Mouse (Mus musculus) left cerebral cortex, postnatal 14 days (tissue): Measurements from ENCODE around the gene Sept4. TPM values are rescaled to one million over a fixed set of nuclear protein-coding genes. Genes with fewer than 3 reads are reported as not detected.

ENCODE experiments used
- DNase-seq, 2 experiments: peaks; one replicate each; pipeline ENCODE4 v3.0.0; 2021 to 2022; ENCODE audit warnings: low spot score in 2 of 2, mixed read lengths in 1 of 2
- intact Hi-C: fragments of 180-260 bp; cut with DNase I; formaldehyde crosslinking; loops from one replicate; pipeline ENCODE4 v1.15.1; 2025
- total RNA-seq, 2 experiments: library from RNA; stranded (reverse); gene quantifications; 2 replicates each; pipeline ENCODE4 v1.2.3; 2021

Gene Sept4
- total RNA-seq, 2 experiments from 2014 or later, result 95.3 to 109 TPM

GRCm38 (mm10) chr11:87595327-87595841 lies 26.7 kb downstream of the Sept4 start:
- intact Hi-C loops, result loop anchor here (5.0 kb wide), 1 partner anchor 167 kb away; the partner anchor contains the start of gene Tspoap1

DNA sequence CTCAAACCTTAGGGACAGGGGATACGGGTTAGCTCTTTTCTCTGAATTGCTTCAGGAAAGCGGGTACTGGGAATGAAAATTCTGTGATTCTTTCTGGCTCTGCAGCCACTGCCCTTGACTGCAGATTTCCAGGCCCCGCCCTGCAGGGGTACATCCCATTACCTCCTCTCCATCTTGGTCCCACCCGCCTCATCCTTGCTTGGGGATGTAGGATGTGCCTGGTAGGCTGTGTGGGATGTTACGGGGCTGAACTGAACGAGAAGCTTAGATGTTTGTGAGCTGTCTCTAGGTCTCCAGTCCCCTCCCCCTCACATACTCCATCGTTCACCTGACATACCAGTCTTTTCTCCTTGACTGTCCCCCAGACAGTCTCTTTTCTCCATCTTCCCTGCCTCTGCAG lies 27.3 kb downstream of the Sept4 start:
- DNase-seq, result peak; percentile 40 to 49

More at GRCm38 (mm10) chr11:87595327-87595841, 26.7 kb downstream of the Sept4 start:
- peak; percentile 76 to 83 for DNase-seq

DNA sequence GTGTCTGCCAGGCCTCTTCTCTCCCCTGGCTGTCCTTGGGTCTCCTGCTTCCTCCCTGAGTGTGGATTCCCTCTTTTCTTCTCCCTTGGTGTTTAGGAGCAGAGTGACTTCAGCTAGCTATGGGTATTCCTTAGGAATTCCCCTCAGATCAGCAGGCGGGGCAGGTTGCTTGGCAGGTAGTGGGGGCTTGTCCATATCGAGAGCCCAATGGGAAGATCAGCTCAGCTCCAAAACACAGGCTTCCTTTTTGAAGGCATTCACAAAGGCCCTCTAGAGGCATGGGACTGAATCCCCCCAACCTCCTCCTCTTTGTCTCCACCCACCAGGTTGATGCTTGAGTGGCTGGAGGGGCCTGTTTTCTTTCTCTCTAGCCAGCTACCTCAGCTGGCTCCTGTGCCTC lies 27.8 kb downstream of the Sept4 start:
- DNase-seq, result peak in 1 of 2 experiments; percentile 61
- intact Hi-C loops, result loop anchor here (5.0 kb wide), 1 partner anchor 166 kb away; the partner anchor contains the start of gene Tspoap1

More for the DNA sequence above, 27.3 kb downstream of the Sept4 start:
- intact Hi-C loops, result loop anchor here (5.0 kb wide), 1 partner anchor 166 kb away; the partner anchor contains the start of gene Tspoap1

GRCm38 (mm10) chr11:87597061-87597460 lies 28.4 kb downstream of the Sept4 start:
- intact Hi-C loops, result loop anchor here (5.0 kb wide), 1 partner anchor 165 kb away; the partner anchor contains the start of gene Tspoap1
- DNase-seq, result no peak

GRCm38 (mm10) chr11:87599395-87600089 lies 30.8 kb downstream of the Sept4 start:
- intact Hi-C loops, result loop anchor here (5.0 kb wide), 1 partner anchor 163 kb away; the partner anchor contains the start of gene Tspoap1
- no peak for DNase-seq

DNA sequence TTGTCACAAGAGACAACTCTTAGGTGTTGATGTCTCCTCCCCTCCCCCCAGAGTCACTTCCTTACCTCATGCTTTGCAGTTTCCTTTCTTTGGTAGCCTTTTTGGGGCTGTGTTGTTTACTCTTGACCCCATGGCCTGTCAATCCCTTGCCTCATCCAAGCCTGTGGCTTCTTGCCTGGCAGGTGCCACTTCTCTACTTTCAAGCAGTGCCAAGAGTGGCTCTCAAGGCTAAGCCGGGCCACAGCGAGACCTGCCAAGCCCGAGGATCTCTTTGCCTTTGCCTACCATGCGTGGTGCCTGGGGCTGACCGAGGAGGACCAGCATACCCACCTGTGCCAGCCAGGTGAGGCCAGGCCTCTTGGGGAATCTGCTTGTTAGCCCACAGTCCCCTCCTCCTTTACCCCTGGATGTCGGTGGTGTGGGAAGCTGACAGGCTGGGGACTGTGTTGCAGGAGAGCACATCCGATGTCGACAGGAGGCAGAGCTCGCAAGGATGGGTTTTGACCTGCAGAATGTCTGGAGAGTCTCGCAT lies 31.7 kb downstream of the Sept4 start:
- DNase-seq, result no peak
- intact Hi-C loops, result no loop called here

DNA sequence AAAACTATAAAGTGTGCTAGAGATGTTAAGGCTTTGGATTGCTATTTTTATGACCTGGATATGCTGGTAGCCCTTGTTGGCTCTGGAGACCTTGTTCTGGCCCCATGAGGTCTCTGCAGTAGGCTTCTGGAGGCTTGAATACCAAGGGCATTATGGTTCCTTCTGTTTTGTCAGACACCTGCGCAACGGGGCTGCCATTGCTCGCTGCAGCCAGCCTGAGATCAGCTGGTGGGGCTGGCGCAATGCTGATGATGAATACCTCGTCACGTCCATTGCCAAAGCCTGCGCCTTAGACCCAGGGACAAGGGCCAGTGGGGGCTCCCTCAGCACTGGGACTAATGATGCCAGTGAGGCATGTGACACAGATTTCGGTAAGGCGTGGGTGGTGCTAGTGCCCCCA lies 33.5 kb downstream of the Sept4 start:
- intact Hi-C loops, result no loop called here
- DNase-seq, result no peak

DNA sequence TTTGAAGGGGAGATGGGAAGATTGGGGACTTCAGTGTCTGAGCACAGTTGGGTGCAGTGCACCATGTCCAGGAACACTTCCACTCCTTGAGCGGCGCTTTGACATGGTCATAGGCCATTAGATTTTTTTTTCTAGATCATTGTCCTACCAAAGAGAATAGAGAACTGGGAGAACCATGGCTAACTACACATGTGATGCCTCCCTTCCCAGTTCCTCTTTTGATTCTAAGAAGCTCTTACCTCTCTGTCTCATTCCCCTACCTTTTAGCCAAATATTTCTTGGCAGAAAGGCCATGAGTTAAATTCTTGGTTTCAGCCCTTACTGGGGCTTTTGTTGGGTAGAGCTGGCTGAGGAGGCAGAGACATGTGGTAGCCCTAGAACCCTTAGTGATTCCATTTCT lies 34.9 kb downstream of the Sept4 start:
- DNase-seq, result no peak
- intact Hi-C loops, result no loop called here

- intact Hi-C loops, result no loop called here
- no peak for DNase-seq
These were observed 40.6 kb downstream of the Sept4 start for GRCm38 (mm10) chr11:87609264-87609663.

GRCm38 (mm10) chr11:87611547-87611946 lies 42.8 kb downstream of the Sept4 start:
- DNase-seq, result no peak
- intact Hi-C loops, result no loop called here

DNA sequence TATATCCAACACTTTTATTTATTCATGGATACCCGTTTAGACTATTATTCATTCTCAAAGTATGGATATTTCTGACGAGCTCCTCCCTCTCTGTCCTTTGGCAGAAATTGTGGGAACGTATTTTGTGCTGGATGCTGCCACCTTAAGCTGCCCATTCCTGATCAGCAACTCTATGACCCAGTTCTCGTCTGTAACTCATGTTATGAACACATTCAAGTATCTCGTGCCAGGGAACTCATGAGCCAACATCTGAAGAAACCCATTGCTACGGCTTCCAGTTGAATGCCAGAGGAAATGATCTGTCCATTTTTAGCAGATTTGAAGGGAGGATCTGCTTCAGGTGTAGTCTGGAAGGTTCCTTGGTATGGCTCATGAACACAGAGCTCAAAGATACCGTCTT lies 45.3 kb downstream of the Sept4 start:
- intact Hi-C loops, result no loop called here
- no peak for DNase-seq

- DNase-seq, result no peak
- intact Hi-C loops, result no loop called here
These were observed 46.8 kb downstream of the Sept4 start for GRCm38 (mm10) chr11:87615551-87615950.

DNA sequence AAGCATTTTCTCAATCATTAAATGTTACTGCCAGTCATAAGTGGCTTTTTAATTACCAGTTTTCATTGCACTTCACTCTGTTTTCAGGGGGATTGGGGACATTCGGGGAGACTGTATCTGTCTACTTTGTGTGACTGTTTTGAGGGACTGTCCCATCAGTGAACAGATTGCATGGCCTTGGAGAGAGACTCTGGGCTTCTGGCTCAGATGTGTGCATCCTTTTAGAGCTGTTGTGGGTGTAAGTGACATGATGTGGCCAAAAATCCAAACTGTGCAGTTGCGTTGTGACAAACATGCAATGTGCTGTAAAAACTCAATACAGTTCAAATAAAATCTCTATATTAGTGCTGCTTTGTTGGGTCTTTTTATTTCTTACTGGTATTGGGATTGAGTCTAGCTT lies 47.2 kb downstream of the Sept4 start:
- intact Hi-C loops, result no loop called here
- no peak for DNase-seq

- DNase-seq, result no peak
- intact Hi-C loops, result no loop called here
These were observed 48.2 kb downstream of the Sept4 start, which contains the start of gene Hsf5 for GRCm38 (mm10) chr11:87616790-87617474. TSS of gene Hsf5 (plus strand) at chr11:87617164.

- intact Hi-C loops, result no loop called here
- no peak for DNase-seq
These were observed 48.9 kb downstream of the Sept4 start for GRCm38 (mm10) chr11:87617606-87618005.

GRCm38 (mm10) chr11:87623160-87623559 lies 54.5 kb downstream of the Sept4 start:
- no peak for DNase-seq
- intact Hi-C loops, result no loop called here

GRCm38 (mm10) chr11:87629859-87630258 lies 61.2 kb downstream of the Sept4 start:
- intact Hi-C loops, result no loop called here
- DNase-seq, result peak in 1 of 2 experiments; percentile 25

GRCm38 (mm10) chr11:87638793-87639192 lies 70.1 kb downstream of the Sept4 start:
- intact Hi-C loops, result no loop called here
- no peak for DNase-seq

DNA sequence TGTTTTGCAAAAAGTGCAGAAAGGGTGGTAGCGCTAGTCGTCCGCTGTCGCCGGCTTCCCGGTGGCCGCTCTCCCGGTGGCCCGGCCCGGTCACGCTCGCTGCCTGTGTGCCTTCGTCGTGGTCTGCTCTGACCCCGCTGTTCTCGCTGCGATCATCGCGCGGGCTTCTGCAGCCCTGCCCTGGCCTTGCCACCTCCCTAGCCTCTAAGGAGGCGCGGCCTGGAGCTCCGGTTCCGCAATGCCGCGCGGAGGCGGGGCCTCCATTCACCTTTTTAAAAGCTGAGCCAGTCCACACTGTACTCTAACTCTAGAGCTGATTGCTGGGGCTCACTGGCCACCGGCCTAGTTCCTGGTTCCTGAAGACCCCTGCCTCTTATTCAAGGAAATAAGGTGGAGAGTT lies 70.5 kb downstream of the Sept4 start:
- DNase-seq, result no peak
- intact Hi-C loops, result no loop called here
